Mouse (Mus musculus) heart, embryonic 14.5 days (tissue): ENCODE measurements around the gene Rasgrp3. TPM values are rescaled to one million over a fixed set of nuclear protein-coding genes. Genes with fewer than 3 reads are reported as not detected.

Source experiments
- ATAC-seq: fragments of 200-750 bp; cut with Nextera tagmentation; 2 replicates; pipeline ENCODE4 v1.8.0; 2017; ENCODE audit warnings: low read depth, moderate TSS enrichment; ENCODE audit not compliant: insufficient number of reproducible peaks, insufficient read depth, low FRiP score
- H3K27ac ChIP-seq, 2 experiments: fragments of 200-500 bp in 1 of 2; fragments of 300-500 bp in 1 of 2; sonication (generic) in 1 of 2; replicated peaks in 1 of 2; 2 replicates each; pipeline ENCODE4 v1.5.1; 2012 to 2014; ENCODE audit warnings: low read depth in 2 of 2, low read length in 2 of 2, control low read depth in 1 of 2, mild to moderate bottlenecking in 1 of 2, mixed read lengths in 1 of 2; ENCODE audit not compliant: control insufficient read depth in 1 of 2, insufficient read depth in 1 of 2
- H3K27me3 ChIP-seq: fragments of 300-500 bp; sonication (generic); 2 replicates; pipeline ENCODE4 v1.6.1; 2014; ENCODE audit warnings: mild to moderate bottlenecking, low read length, control low read depth; ENCODE audit not compliant: control insufficient read depth, insufficient read depth
- H3K36me3 ChIP-seq: fragments of 300-500 bp; sonication (generic); 2 replicates; pipeline ENCODE4 v1.6.1; 2014; ENCODE audit warnings: mild to moderate bottlenecking, control low read depth, low read length, mixed read lengths; ENCODE audit not compliant: control insufficient read depth, insufficient read depth
- H3K4me1 ChIP-seq, 2 experiments: fragments of 200-500 bp in 1 of 2; fragments of 300-500 bp in 1 of 2; sonication (generic) in 1 of 2; 2 replicates each; pipeline ENCODE4 v1.6.1; 2012 to 2014; ENCODE audit warnings: low read length in 2 of 2, control low read depth in 1 of 2, mixed read lengths in 1 of 2; ENCODE audit not compliant: control insufficient read depth in 2 of 2, insufficient read depth in 2 of 2
- H3K4me2 ChIP-seq: fragments of 300-500 bp; sonication (generic); 2 replicates; pipeline ENCODE4 v1.6.1; 2014; ENCODE audit warnings: mild to moderate bottlenecking, low read length
- H3K4me3 ChIP-seq, 2 experiments: fragments of 200-500 bp in 1 of 2; fragments of 300-500 bp in 1 of 2; sonication (generic) in 1 of 2; 2 replicates each; pipeline ENCODE4 v1.5.1; 2012 to 2014; ENCODE audit warnings: low read length in 2 of 2, mild to moderate bottlenecking in 2 of 2, control low read depth in 1 of 2, low read depth in 1 of 2, moderate library complexity in 1 of 2; ENCODE audit not compliant: control insufficient read depth in 1 of 2, insufficient read depth in 1 of 2
- H3K9ac ChIP-seq: fragments of 300-500 bp; sonication (generic); 2 replicates; pipeline ENCODE4 v1.6.1; 2014; ENCODE audit warnings: mild to moderate bottlenecking, low read length
- H3K9me3 ChIP-seq: fragments of 300-500 bp; sonication (generic); 2 replicates; pipeline ENCODE4 v1.6.1; 2016; ENCODE audit warnings: low read length, control low read depth; ENCODE audit not compliant: control insufficient read depth
- WGBS: fragments of 180-500 bp; shearing (Covaris S2); extraction: QIAGEN DNeasy Blood & Tissue Kit; methylation state at CpG from one replicate; pipeline ENCODE4 v1.1.7; 2014; 5-methylcytosine and 5-hydroxymethylcytosine counted together
- polyA plus RNA-seq: library from polyadenylated mRNA; unstranded; fragments of >200 nt; fragmentation: Nextera tagmentation; extraction: Ambion mirVana; gene quantifications from 2 replicates; pipeline ENCODE4 v1.2.1, GENCODE M21; 2014

Rasgrp3 gene
- polyA plus RNA-seq, 1 experiment from 2014 or later, result 24.3 TPM

DNA sequence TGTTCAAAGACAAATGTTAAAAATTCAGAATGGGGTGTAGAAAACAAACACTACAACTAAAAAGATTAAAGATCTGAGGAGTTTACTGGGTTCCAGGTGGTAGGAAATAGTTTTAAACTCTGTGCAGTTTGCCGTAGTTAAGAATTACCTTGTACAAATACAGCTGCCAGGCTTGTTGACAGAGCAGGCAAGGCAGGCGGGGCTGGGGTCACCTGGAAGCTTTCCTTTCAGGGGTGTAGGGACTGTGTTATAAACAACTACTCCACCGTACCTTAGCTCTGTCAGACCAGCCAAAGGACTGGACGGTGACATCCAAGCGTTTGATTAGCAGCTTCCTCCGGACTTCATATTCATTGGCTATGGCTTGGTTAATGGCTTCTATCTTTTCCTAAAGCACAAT lies 103.4 kb downstream of the Rasgrp3 start:
- H3K4me3 ChIP-seq, result no peak overlapping the region
- no peaks in the 10 kb centered on the region for H3K9me3 ChIP-seq
- H3K27me3 ChIP-seq, result no peaks in the 10 kb centered on the region
- peaks cover 62% of the 10 kb centered on the region for H3K36me3 ChIP-seq
- ATAC-seq, result no peak
- H3K4me2 ChIP-seq, result no peak overlapping the region
- H3K9ac ChIP-seq, result no peak overlapping the region
- H3K27ac ChIP-seq, result no peak overlapping the region
- WGBS, result 91% methylated on average over 6 of the region's 6 CpGs
- H3K4me1 ChIP-seq, result peaks cover 5 to 17% of the 10 kb centered on the region in 2 experiments

- H3K36me3 ChIP-seq, result peaks cover 68% of the 10 kb centered on the region
- H3K4me1 ChIP-seq, result peaks cover 6 to 18% of the 10 kb centered on the region in 2 experiments
- 54% methylated on average over 5 of the region's 5 CpGs for WGBS
- H3K4me2 ChIP-seq, result no peak overlapping the region
- no peak for ATAC-seq
- no peaks in the 10 kb centered on the region for H3K27me3 ChIP-seq
- H3K27ac ChIP-seq, result no peak overlapping the region
- no peak overlapping the region for H3K4me3 ChIP-seq
- no peaks in the 10 kb centered on the region for H3K9me3 ChIP-seq
- no peak overlapping the region for H3K9ac ChIP-seq
These were observed 104.1 kb downstream of the Rasgrp3 start for GRCm38 (mm10) chr17:75539841-75540240.

DNA sequence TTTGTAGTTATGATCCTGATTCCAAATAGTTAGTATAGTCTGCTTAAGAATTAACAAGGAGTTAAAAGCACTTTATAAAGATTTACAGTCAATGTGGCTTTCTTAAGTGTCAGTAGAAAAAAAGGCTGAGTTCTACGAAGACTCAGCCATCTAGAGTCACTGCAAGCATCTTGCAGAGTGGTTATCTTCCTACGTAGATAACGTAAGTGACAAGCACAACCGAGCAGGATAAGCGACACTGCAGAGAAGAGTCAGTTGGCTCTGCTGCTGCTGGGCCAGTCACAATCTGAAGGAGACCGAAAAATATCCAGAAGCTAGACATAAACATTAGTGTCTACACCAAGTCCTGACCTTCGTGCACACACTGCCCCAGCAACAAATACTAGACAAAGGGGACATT lies 107.7 kb downstream of the Rasgrp3 start:
- H3K27me3 ChIP-seq, result no peaks in the 10 kb centered on the region
- H3K4me2 ChIP-seq, result no peak overlapping the region
- H3K4me3 ChIP-seq, result no peak overlapping the region
- H3K27ac ChIP-seq, result no peak overlapping the region
- WGBS, result 33% methylated on average over 7 of the region's 7 CpGs
- H3K4me1 ChIP-seq, result peaks cover 10 to 22% of the 10 kb centered on the region in 2 experiments
- no peak for ATAC-seq
- H3K36me3 ChIP-seq, result peaks cover 80% of the 10 kb centered on the region
- H3K9me3 ChIP-seq, result no peaks in the 10 kb centered on the region
- no peak overlapping the region for H3K9ac ChIP-seq

DNA sequence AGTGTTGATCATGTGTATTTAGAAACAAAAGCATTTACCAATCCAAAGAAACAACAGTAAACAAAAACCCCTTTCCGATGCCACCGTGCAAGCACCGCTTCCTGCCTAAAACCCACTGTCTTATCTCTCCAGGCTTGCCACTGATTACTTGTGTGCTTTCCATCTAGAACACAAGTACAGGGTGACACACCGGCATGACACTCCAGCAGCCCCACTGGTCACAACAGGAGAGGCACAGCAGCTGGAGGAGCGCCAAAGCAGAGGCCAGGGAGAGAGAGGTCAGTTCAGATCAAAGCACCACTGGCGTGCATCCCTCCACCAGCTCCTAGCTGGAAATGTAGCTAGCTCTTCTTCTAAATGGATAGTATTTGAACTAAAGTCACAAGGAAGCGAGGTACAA lies 108.6 kb downstream of the Rasgrp3 start:
- H3K36me3 ChIP-seq, result peaks cover 72% of the 10 kb centered on the region
- H3K4me2 ChIP-seq, result no peak overlapping the region
- no peak overlapping the region for H3K27ac ChIP-seq
- no peaks in the 10 kb centered on the region for H3K27me3 ChIP-seq
- ATAC-seq, result no peak; the same call in 1 of the 2 replicates
- H3K9ac ChIP-seq, result no peak overlapping the region
- 19% methylated on average over 7 of the region's 7 CpGs for WGBS
- H3K4me3 ChIP-seq, result no peak overlapping the region
- no peaks in the 10 kb centered on the region for H3K9me3 ChIP-seq
- H3K4me1 ChIP-seq, result peaks cover 10 to 22% of the 10 kb centered on the region in 2 experiments

DNA sequence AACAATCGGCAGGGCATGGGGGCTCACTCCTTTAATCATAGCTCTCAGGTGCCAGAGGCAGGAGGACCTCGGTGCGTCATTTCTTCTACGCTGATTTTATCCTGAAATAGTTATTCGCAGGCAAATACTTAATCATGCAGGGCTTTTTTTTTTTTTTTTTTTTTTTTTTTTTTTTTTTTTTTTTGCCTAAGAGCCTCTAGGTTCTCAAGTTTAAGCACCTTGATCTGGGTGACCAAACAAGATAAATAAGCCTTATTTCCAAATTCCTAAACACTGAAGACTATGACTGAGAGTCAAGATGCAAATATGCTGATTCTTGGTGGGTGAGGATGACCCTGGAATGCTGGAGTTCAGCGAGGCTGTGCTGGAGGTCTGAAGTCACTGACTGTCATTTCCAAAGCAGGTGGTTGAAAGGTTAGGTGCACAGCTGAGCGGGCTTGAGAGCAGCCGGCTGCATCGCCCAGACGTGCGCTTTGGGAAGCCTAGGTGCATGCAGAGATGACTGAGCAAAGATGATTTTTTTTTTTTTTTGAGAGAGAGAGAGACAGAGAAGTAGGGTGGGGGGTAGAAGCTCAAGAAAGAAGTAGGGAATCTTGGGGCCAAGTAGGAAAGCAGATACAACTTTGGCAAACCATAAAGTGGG lies 115.2 kb downstream of the Rasgrp3 start:
- Histone ChIP-seq H3K36me3 (peaks cover 23% of the 10 kb centered on the region), H3K9ac (peak overlapping the region; percentile 89), H3K4me2 (peak overlapping the region; percentile 87), H3K4me3 (peak overlapping the region; percentile 82 to 96), H3K9me3 (no peaks in the 10 kb centered on the region), H3K27me3 (no peaks in the 10 kb centered on the region), H3K4me1 (peaks cover 0 to 8% of the 10 kb centered on the region in 2 experiments; a peak in 2 of 4 replicates), H3K27ac (peak overlapping the region in 1 of 2 experiments; percentile 75; a peak in 1 of 4 replicates)
- no peak for ATAC-seq
- WGBS, result 42% methylated on average over 11 of the region's 11 CpGs

DNA sequence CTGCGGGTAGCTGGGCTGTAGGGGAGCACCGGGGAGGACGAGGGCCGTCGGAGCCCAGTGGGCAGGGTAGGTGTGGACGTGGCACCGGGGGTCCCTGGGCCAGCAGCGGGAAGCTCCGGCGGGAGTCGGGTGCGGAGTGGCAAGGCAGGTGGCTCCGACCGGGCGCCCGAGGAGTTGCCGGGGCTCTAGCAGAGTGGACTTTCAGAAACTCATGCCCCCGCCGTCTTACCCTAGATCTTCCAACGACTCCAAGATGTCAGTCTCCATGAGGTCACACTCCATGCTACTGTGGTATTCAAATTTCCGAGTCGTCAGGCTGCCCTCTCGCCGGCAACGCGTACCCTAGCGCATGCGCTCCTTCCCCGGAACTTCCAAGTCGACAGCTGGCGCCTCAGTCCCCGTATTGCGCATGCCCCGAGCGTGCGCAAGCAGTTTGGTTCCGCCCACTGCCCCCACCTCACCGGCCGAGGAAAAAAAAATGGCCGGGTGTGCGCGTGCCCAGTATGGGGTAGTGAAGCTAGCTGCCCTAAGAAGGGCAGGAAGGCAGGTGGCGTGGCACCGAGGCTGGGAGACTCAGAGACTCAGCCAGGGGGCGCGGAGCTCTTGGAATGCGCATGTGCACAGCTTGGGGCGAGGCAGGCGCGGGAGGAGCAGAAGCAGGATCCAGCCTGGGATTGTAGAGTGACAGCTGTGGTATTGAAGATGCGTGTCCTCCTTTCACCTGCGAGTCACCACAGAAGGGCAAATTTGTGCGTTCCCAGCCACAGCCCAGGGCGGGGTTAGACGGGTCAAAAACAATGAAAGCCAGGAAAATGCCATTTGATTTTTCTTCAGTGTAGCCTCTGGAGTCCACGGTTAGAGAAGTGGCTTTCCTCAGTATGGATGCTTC lies 116.1 kb downstream of the Rasgrp3 start, which contains the start of gene Fam98a:
TSS of gene Fam98a (minus strand) at position 435 of the 889 bp plus-strand sequence.
- H3K4me1 ChIP-seq, result peaks cover 0 to 8% of the 10 kb centered on the region in 2 experiments; a peak in 2 of 4 replicates
- WGBS, result under 1% methylated on average over 56 of the region's 56 CpGs

DNA sequence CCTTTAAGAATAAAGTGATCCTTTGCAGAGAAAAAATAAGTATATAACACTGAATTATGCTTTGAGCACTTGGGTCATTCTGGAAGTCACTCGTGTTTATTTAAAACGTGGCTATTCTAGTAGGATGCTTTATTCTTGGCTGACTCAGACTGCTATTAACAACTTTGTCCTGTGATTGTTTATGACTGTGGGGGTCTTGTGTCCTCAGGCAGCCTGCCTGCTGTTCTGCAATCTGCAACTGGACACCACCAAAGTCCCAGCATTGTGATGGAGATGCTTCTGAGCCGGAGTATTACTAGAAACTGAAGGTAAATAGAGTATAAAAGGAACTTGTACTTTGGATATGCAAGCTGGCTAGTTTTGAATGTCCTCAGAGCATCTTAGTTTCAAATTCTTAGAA lies 121.3 kb downstream of the Rasgrp3 start:
- WGBS, result 68% methylated on average over 3 of the region's 3 CpGs
- H3K27me3 ChIP-seq, result no peaks in the 10 kb centered on the region

More for the DNA sequence above, 116.1 kb downstream of the Rasgrp3 start, which contains the start of gene Fam98a:
- peak; percentile 98 for ATAC-seq
- Histone ChIP-seq H3K9me3 (no peaks in the 10 kb centered on the region), H3K4me2 (peak within 1 kb of the TSS; percentile 87), H3K36me3 (peaks cover 14% of the 10 kb centered on the region), H3K27ac (peak within 1 kb of the TSS; percentile 23 to 75; a peak in 3 of 4 replicates), H3K4me3 (peak within 1 kb of the TSS; percentile 82 to 96), H3K9ac (peak within 1 kb of the TSS; percentile 89), H3K27me3 (no peaks in the 10 kb centered on the region)

More for the DNA sequence above, 121.3 kb downstream of the Rasgrp3 start:
- ATAC-seq, result no peak
- H3K9me3 ChIP-seq, result no peaks in the 10 kb centered on the region
- H3K9ac ChIP-seq, result no peak overlapping the region
- no peak overlapping the region for H3K27ac ChIP-seq
- H3K36me3 ChIP-seq, result no peaks in the 10 kb centered on the region
- no peak overlapping the region for H3K4me3 ChIP-seq
- H3K4me2 ChIP-seq, result no peak overlapping the region
- H3K4me1 ChIP-seq, result no peaks in the 10 kb centered on the region
